Mouse (Mus musculus) hindbrain, postnatal 0 days (tissue): ENCODE data around the gene Hs6st3. TPM values are rescaled to one million over a fixed set of nuclear protein-coding genes. Genes with fewer than 3 reads are reported as not detected.
A peak's percentile ranks its signal among the peaks of the same experiment; 100 is the strongest.

Source experiments
- ATAC-seq: fragments of 200-750 bp; cut with Nextera tagmentation; 2 replicates; pipeline ENCODE4 v1.8.0; 2017; ENCODE audit warnings: mild to moderate bottlenecking, moderate TSS enrichment, moderate library complexity
- DNase-seq: peaks from one replicate; pipeline ENCODE4 v3.0.0-alpha.2; 2015; ENCODE audit warnings: low spot score
- H3K27ac ChIP-seq: fragments of 300-500 bp; sonication (generic); 2 replicates; pipeline ENCODE4 v1.5.1; 2014; ENCODE audit warnings: mild to moderate bottlenecking
- H3K27me3 ChIP-seq: fragments of 300-500 bp; sonication (generic); 2 replicates; pipeline ENCODE4 v1.6.1; 2014; ENCODE audit warnings: low read length, mixed read lengths; ENCODE audit not compliant: insufficient read depth
- H3K36me3 ChIP-seq: fragments of 300-500 bp; sonication (generic); 2 replicates; pipeline ENCODE4 v1.6.1; 2014; ENCODE audit warnings: low read length, mixed read lengths; ENCODE audit not compliant: insufficient read depth
- H3K4me1 ChIP-seq: fragments of 300-500 bp; sonication (generic); 2 replicates; pipeline ENCODE4 v1.6.1; 2014; ENCODE audit warnings: antibody characterized with exemption, low read length, mixed read lengths; ENCODE audit not compliant: insufficient read depth
- H3K4me2 ChIP-seq: fragments of 300-500 bp; sonication (generic); 2 replicates; pipeline ENCODE4 v1.6.1; 2014; ENCODE audit warnings: low read depth, mild to moderate bottlenecking, low read length, moderate library complexity, mixed read lengths
- H3K4me3 ChIP-seq: fragments of 300-500 bp; sonication (generic); 2 replicates; pipeline ENCODE4 v1.5.1; 2014; ENCODE audit warnings: low read length
- H3K9ac ChIP-seq: fragments of 300-500 bp; sonication (generic); replicated peaks from 2 replicates; pipeline ENCODE4 v1.6.1; 2014; ENCODE audit warnings: mild to moderate bottlenecking, low read length, moderate library complexity, mixed read lengths
- H3K9me3 ChIP-seq: fragments of 300-500 bp; sonication (generic); 2 replicates; pipeline ENCODE4 v1.6.1; 2016; ENCODE audit warnings: low read length, mixed read lengths
- CTCF ChIP-seq: IDR thresholded peaks from 2 replicates; pipeline ENCODE4 v1.5.1; 2016; ENCODE audit warnings: antibody characterized with exemption, control low read depth, low read depth
- WGBS: fragments of 180-500 bp; shearing (Covaris S2); extraction: QIAGEN DNeasy Blood & Tissue Kit; methylation state at CpG from one replicate; pipeline ENCODE4 v1.1.7; 2014; 5-methylcytosine and 5-hydroxymethylcytosine counted together
- polyA plus RNA-seq: library from polyadenylated mRNA; unstranded; fragments of >200 nt; fragmentation: Nextera tagmentation; extraction: Ambion mirVana; gene quantifications from 2 replicates; pipeline ENCODE4 v1.2.1, GENCODE M21; 2015
- total RNA-seq: library from RNA; depleted of rRNA; stranded (reverse); fragments of >200 nt; gene quantifications from 2 replicates; pipeline ENCODE4 v1.2.3, GENCODE M21; 2014

Gene Hs6st3
- total and polyA plus RNA-seq, 2 experiments from 2014 or later, result 2.8 to 38.6 TPM

DNA sequence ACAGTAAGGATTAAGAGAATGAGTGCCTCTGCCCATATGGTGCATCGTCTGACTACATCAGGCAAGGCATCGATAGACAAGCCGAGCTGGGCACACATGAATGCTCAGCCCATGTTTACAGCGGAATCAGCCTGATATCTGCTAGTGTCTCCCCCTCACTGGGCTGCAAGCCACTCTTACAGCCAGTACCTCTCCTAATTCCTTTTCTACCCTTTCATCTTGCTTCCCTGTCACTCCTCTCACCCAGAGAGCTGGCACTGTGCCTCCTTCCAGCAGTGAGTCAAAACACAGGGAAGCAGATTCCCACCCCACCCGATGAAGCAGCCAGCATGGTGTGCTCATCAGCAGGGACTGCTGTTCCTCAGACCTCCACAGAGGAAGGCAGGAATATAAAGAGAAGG lies 527.6 kb downstream of the Hs6st3 start:
- 20% methylated on average over 5 of the region's 5 CpGs for WGBS
- DNase-seq, result peak; percentile 55
- Histone ChIP-seq H3K27me3 (no peaks in the 10 kb centered on the region), H3K9ac (no peak overlapping the region; the same call in 1 of the 2 replicates), H3K4me1 (0 out of 2 replicates have a peak, but pooled peaks cover 3% of the 10 kb centered on the region), H3K27ac (peak overlapping the region; percentile 48; the same call in 1 of the 2 replicates), H3K9me3 (no peaks in the 10 kb centered on the region), H3K4me3 (no peak overlapping the region), H3K36me3 (no peaks in the 10 kb centered on the region), H3K4me2 (no peak overlapping the region)
- ATAC-seq, result peak; percentile 81
- TF ChIP-seq CTCF, result no peak

DNA sequence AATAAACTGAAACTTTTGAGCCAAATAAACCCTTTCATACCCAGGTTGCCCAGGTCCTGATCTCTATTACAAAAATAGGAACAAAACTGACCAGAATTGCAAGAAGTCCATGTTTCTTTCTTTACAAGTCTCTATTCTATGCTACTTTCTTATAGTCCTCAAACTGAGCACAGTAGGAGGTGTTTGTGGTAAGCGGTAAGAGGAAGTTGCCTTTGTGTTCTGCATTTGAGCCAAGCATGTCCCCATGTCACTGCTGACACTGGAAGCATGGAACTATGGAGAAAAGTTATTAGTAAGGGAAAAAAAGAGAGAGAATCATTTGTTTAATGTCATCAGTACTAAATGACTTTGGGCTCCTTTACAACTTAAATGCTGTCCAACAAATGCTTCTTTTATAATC lies 529.3 kb downstream of the Hs6st3 start:
- no peaks in the 10 kb centered on the region for H3K27me3 ChIP-seq
- no peaks in the 10 kb centered on the region for H3K36me3 ChIP-seq
- WGBS, result 78% methylated on average over 1 of the region's 1 CpGs
- TF ChIP-seq CTCF, result no peak
- 0 out of 2 replicates have a peak, but pooled peaks cover 3% of the 10 kb centered on the region for H3K4me1 ChIP-seq
- no peaks in the 10 kb centered on the region for H3K9me3 ChIP-seq
- no peak for ATAC-seq
- no peak overlapping the region for H3K9ac ChIP-seq
- H3K4me3 ChIP-seq, result no peak overlapping the region
- H3K4me2 ChIP-seq, result no peak overlapping the region
- H3K27ac ChIP-seq, result no peak overlapping the region
- DNase-seq, result no peak

DNA sequence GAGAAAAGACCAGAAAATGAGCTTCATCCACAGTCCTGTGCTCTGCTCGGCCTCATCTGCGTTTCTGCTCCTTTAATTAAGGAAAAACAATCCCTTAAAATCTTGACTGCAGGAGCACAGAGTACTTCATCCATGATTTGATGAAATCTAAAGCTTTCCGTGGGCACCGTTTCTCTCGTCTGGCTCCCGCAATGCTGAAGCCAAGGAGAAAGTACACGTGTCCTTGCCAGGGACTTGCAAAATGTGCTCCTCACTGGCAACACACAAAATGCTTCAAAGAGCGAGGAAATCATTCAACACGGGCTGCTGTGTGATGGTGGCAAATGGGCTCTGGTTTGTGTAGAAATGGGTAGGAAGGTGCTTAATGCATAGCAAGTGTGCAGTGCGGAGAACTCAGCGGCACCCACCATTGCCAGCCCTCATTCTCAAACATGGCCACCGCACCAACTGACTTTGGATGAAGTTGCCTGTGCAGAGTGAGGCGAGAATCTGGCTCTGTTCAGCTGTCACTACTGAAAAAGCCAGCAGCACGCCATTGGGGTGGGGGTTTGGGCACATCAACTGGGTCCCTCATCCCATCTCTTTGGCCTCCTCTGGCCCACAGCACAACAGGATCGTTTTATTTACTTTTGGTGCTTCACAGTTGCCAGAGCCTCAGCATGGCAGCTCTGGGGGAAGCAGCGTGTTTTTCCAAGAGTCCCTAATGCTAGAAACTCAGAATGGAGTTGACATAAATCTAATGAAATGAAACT lies 532.9 kb downstream of the Hs6st3 start:
- no peak overlapping the region for H3K9ac ChIP-seq

DNA sequence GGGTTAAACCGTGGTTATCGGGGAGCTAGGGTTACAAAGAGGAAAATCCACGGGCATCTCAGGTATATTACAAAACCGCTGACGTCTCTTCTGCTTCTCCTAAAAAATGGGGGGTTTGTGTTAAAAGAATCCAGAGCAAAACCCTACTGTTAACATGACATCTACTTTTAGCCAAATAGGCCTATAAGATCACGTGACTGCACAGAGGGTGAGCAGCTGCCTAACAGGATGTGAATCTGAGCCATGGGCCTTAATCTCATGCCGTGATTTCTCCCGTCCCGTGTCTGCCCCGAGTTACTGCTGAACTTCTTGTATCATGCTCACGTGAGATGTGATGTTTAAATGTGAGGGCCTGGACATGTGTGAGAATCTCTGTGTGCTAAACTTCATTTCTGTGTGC lies 540.4 kb downstream of the Hs6st3 start:
- no peaks in the 10 kb centered on the region for H3K27me3 ChIP-seq
- H3K4me2 ChIP-seq, result no peak overlapping the region
- DNase-seq (no peak), ATAC-seq (no peak)
- no peaks in the 10 kb centered on the region for H3K9me3 ChIP-seq
- H3K9ac ChIP-seq, result no peak overlapping the region
- no peak overlapping the region for H3K27ac ChIP-seq
- TF ChIP-seq CTCF, result no peak
- H3K4me1 ChIP-seq, result no peaks in the 10 kb centered on the region
- no peak overlapping the region for H3K4me3 ChIP-seq
- no peaks in the 10 kb centered on the region for H3K36me3 ChIP-seq
- 90% methylated on average over 11 of the region's 11 CpGs for WGBS

More for the DNA sequence above, 532.9 kb downstream of the Hs6st3 start:
- 77% methylated on average over 16 of the region's 16 CpGs for WGBS
- H3K9me3 ChIP-seq, result no peaks in the 10 kb centered on the region
- H3K27me3 ChIP-seq, result no peaks in the 10 kb centered on the region
- no peaks in the 10 kb centered on the region for H3K4me1 ChIP-seq
- no peak overlapping the region for H3K27ac ChIP-seq
- no peak overlapping the region for H3K4me3 ChIP-seq
- DNase-seq, result peak; percentile 6
- no peak for TF ChIP-seq CTCF
- no peak overlapping the region for H3K4me2 ChIP-seq
- no peak for ATAC-seq
- H3K36me3 ChIP-seq, result no peaks in the 10 kb centered on the region

DNA sequence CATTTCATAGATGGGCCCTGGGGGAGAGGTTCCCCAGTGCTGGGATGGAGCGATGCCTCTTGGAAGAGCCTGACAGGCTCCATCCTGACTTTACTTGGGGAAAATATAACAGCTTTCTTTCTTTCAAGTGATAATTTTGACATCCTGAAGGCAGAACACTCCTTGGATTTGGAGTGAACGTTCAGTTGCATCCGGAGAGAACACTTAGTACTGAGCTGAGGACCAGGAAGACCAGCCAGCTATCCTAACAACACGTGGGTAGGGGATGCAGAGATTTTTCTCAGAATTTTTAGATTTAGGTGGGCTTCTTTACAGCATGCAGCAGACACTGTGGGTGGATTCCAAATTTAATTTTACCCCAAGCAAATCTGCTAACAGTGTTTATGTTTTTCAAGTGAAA lies 541.9 kb downstream of the Hs6st3 start:
- no peaks in the 10 kb centered on the region for H3K36me3 ChIP-seq
- no peaks in the 10 kb centered on the region for H3K4me1 ChIP-seq
- no peak for ATAC-seq
- no peak for TF ChIP-seq CTCF
- 84% methylated on average over 4 of the region's 4 CpGs for WGBS
- H3K4me3 ChIP-seq, result no peak overlapping the region
- no peaks in the 10 kb centered on the region for H3K9me3 ChIP-seq
- H3K4me2 ChIP-seq, result no peak overlapping the region
- no peak overlapping the region for H3K27ac ChIP-seq
- H3K27me3 ChIP-seq, result no peaks in the 10 kb centered on the region
- no peak for DNase-seq
- H3K9ac ChIP-seq, result no peak overlapping the region

DNA sequence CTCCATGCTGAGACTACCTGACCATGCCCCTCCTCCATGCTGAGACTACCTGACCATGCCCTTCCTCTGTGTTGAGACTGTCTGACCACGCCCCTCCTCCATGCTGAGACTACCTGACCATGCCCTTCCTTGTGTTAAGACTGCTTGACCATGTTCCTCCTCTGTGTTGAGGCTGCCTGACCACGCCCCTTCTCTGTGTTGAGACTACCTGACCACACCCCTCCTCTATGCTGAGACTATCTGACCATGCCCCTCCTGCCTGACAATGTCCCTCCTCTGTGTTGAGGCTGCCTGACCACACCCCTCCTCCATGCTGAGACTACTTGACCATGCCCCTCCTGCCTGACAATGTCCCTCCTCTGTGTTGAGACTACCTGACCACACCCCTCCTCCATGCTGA lies 549.7 kb downstream of the Hs6st3 start:
- H3K4me1 ChIP-seq, result no peaks in the 10 kb centered on the region
- no peak for ATAC-seq
- 100% methylated on average over 2 of the region's 2 CpGs for WGBS

DNA sequence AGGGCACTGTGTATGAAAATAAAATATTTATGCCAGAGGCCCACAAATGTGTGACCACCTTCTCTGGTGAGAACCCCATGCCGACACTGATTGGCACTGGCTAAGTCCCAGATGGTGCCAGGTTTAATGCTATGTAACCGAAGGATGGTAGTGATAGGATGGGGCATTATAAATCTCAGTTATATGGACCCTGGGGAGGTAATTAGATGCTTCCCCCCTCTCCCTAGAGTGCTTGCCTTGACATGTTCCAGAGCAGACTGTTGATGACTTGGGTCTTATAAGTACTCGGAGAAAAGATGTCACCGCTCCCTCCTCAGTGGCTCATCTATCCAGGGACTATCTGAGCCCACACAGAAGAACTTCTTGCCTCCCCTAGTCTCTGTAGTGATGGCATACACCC lies 561.8 kb downstream of the Hs6st3 start:
- H3K4me3 ChIP-seq, result no peak overlapping the region
- 79% methylated on average over 4 of the region's 4 CpGs for WGBS
- TF ChIP-seq CTCF, result no peak
- H3K4me1 ChIP-seq, result no peaks in the 10 kb centered on the region
- DNase-seq (no peak), ATAC-seq (no peak)
- no peak overlapping the region for H3K27ac ChIP-seq
- no peaks in the 10 kb centered on the region for H3K9me3 ChIP-seq
- no peaks in the 10 kb centered on the region for H3K36me3 ChIP-seq
- H3K4me2 ChIP-seq, result no peak overlapping the region
- no peak overlapping the region for H3K9ac ChIP-seq
- no peaks in the 10 kb centered on the region for H3K27me3 ChIP-seq

More for the DNA sequence above, 549.7 kb downstream of the Hs6st3 start:
- DNase-seq, result no peak
- Histone ChIP-seq H3K9ac (no peak overlapping the region), H3K36me3 (no peaks in the 10 kb centered on the region), H3K27ac (no peak overlapping the region), H3K4me3 (no peak overlapping the region), H3K9me3 (no peaks in the 10 kb centered on the region), H3K4me2 (no peak overlapping the region), H3K27me3 (no peaks in the 10 kb centered on the region)
- no peak for TF ChIP-seq CTCF
